Mouse (Mus musculus) embryonic facial prominence, embryonic 15.5 days (tissue): ENCODE results near the gene Dcakd. TPM values are rescaled to one million over a fixed set of nuclear protein-coding genes. Genes with fewer than 3 reads are reported as not detected.
A peak's percentile ranks its signal among the peaks of the same experiment; 100 is the strongest.
"Not testable (repeated sequence)": the region's sequence is repeated elsewhere in the genome, so short reads cannot be mapped to it uniquely, and the experiment has no call there.

Source experiments
- ATAC-seq: fragments of 200-750 bp; cut with Nextera tagmentation; 2 replicates; pipeline ENCODE4 v1.8.0; 2017; ENCODE audit warnings: low read depth, moderate TSS enrichment; ENCODE audit not compliant: insufficient number of reproducible peaks, low FRiP score, low TSS enrichment
- H3K27ac ChIP-seq: fragments of 300-500 bp; sonication (generic); replicated peaks from 2 replicates; pipeline ENCODE4 v1.5.1; 2015; ENCODE audit warnings: mild to moderate bottlenecking, inconsistent platforms
- H3K27me3 ChIP-seq: fragments of 300-500 bp; sonication (generic); 2 replicates; pipeline ENCODE4 v1.6.1; 2015; ENCODE audit warnings: inconsistent platforms
- H3K36me3 ChIP-seq: fragments of 300-500 bp; sonication (generic); 2 replicates; pipeline ENCODE4 v1.6.1; 2015; ENCODE audit warnings: mild to moderate bottlenecking, inconsistent platforms
- H3K4me1 ChIP-seq: fragments of 300-500 bp; sonication (generic); 2 replicates; pipeline ENCODE4 v1.6.1; 2015; ENCODE audit warnings: inconsistent platforms
- H3K4me2 ChIP-seq: fragments of 300-500 bp; sonication (generic); replicated peaks from 2 replicates; pipeline ENCODE4 v1.6.1; 2015; ENCODE audit warnings: mild to moderate bottlenecking, inconsistent platforms
- H3K4me3 ChIP-seq: fragments of 300-500 bp; sonication (generic); replicated peaks from 2 replicates; pipeline ENCODE4 v1.5.1; 2015; ENCODE audit warnings: mild to moderate bottlenecking, inconsistent platforms
- H3K9ac ChIP-seq: fragments of 300-500 bp; sonication (generic); 2 replicates; pipeline ENCODE4 v1.6.1; 2015; ENCODE audit warnings: inconsistent platforms
- H3K9me3 ChIP-seq: fragments of 300-500 bp; sonication (generic); replicated peaks from 2 replicates; pipeline ENCODE4 v1.6.1; 2016; ENCODE audit warnings: inconsistent platforms
- WGBS: fragments of 180-500 bp; shearing (Covaris S2); methylation state at CpG from one replicate; pipeline ENCODE4 v1.1.7; 2015; 5-methylcytosine and 5-hydroxymethylcytosine counted together
- polyA plus RNA-seq: library from polyadenylated mRNA; unstranded; fragments of >200 nt; fragmentation: Nextera tagmentation; extraction: Ambion mirVana; gene quantifications from 2 replicates; pipeline ENCODE4 v1.2.1, GENCODE M21; 2015

Dcakd gene
- polyA plus RNA-seq, 1 experiment from 2014 or later = 158 TPM

DNA sequence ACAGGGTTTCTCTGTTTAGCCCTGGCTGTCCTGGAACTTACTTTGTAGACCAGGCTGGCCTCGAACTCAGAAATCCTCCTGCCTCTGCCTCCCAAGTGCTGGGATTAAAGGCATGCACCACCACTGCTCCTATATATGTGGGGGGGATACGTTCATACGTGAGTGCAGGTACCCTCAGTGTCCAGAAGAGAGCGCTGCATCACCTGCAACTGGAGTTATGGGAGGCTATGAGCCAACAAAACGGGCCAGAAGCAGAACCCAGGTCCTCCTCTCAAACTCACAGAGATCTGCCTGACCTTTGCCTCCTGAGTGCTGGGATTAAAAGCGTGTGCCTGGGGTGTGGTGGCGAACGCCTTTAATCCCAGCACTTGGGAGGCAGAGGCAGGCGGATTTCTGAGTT, 52.2 kb downstream of the Dcakd start:
- H3K4me1 ChIP-seq = peaks cover 14% of the 10 kb centered on the region
- ATAC-seq, H3K36me3 ChIP-seq, H3K4me2 ChIP-seq, H3K9me3 ChIP-seq, H3K4me3 ChIP-seq, H3K27me3 ChIP-seq, H3K27ac ChIP-seq, H3K9ac ChIP-seq: not testable (repeated sequence)
- 83% methylated on average over 9 of the region's 9 CpGs for WGBS

DNA sequence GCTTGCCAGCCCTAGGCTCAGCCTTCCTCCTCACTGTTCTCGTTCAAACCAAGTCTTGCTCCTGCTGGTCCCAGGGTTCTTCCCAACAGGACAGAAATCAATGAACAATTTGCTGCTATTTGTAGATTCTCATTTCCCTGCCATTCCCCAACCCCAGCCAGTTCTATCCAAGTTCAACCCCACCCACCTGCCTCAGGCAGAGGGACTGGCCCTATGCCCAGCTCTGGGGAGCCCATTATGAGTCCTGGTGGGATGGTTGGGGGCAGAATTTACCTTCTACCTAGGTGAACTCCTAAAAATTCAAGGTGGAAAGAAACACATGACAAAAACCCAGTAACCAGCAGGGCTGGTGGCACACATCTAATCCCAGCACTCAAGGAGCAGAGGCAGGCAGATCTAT, 55.8 kb downstream of the Dcakd start:
- no peak overlapping the region for H3K9ac ChIP-seq
- ATAC-seq = no peak
- H3K4me1 ChIP-seq = peaks cover 14% of the 10 kb centered on the region
- no peak overlapping the region for H3K4me3 ChIP-seq
- H3K9me3 ChIP-seq = no peaks in the 10 kb centered on the region
- H3K36me3 ChIP-seq = no peaks in the 10 kb centered on the region
- no peak overlapping the region for H3K4me2 ChIP-seq
- H3K27ac ChIP-seq = no peak overlapping the region
- peaks cover 5% of the 10 kb centered on the region; the same call in 1 of the 2 replicates for H3K27me3 ChIP-seq
- WGBS = 44% methylated on average over 1 of the region's 1 CpGs

DNA sequence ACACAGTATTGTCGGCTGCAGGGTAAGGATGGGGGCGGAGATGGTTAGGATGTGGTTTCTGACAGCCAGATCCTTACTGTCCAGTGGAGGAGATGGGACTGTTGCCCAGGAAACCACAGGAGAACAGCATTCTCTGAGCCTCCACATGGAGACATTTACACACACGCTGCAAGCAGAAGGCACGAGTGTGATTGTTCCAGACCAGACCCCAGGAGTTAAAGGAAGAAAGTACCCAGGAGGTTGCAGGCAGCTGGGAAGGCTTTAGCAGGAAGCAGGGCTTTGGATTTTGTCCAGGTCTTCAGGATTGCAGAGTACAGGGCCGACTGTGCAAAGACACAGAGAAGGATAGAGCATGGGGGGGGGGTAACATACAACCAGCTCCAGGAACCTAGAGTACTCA, 56.5 kb downstream of the Dcakd start:
- 23% methylated on average over 5 of the region's 5 CpGs for WGBS
- H3K4me2 ChIP-seq = no peak overlapping the region

DNA sequence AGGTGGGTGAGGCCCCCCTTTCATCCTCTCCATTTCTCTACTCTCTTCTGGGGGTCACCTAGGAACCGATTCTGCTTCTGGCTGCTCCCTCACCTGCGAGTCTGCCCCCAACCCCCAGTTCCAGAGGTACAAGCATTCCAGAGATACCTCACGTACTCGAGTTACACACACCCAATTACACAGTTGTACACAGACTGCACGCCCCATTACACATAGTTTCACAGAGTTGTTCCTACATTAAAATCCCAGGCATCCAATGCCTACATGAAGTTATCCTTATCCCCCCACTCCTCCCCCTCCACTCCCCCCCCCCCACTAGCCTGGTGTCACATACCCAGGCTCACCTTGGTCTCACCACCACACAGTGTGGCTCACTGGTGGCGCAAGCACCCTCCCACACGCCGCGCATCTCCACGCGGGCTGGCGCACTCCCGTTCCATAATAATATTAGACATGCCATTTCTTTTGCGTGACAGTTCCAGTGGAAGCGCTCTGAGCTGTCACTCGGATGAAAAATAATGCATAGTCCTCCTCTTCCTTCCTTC, 63.5 kb downstream of the Dcakd start:
- 57% methylated on average over 16 of the region's 16 CpGs for WGBS
- Histone ChIP-seq H3K36me3 (no peaks in the 10 kb centered on the region), H3K4me1 (peaks cover 20% of the 10 kb centered on the region), H3K27me3 (0 out of 2 replicates have a peak, but pooled peaks cover 5% of the 10 kb centered on the region), H3K27ac (no peak overlapping the region), H3K4me3 (no peak overlapping the region), H3K4me2 (no peak overlapping the region), H3K9ac (no peak overlapping the region), H3K9me3 (no peaks in the 10 kb centered on the region)
- ATAC-seq = no peak; the same call in 1 of the 2 replicates

More for the DNA sequence above, 56.5 kb downstream of the Dcakd start:
- Histone ChIP-seq H3K27me3 (peaks cover 10% of the 10 kb centered on the region; the same call in 1 of the 2 replicates), H3K4me1 (peaks cover 14% of the 10 kb centered on the region), H3K27ac (no peak overlapping the region; the same call in 1 of the 2 replicates), H3K36me3 (no peaks in the 10 kb centered on the region), H3K9ac (no peak overlapping the region; the same call in 1 of the 2 replicates), H3K9me3 (no peaks in the 10 kb centered on the region), H3K4me3 (no peak overlapping the region)
- ATAC-seq = no peak

DNA sequence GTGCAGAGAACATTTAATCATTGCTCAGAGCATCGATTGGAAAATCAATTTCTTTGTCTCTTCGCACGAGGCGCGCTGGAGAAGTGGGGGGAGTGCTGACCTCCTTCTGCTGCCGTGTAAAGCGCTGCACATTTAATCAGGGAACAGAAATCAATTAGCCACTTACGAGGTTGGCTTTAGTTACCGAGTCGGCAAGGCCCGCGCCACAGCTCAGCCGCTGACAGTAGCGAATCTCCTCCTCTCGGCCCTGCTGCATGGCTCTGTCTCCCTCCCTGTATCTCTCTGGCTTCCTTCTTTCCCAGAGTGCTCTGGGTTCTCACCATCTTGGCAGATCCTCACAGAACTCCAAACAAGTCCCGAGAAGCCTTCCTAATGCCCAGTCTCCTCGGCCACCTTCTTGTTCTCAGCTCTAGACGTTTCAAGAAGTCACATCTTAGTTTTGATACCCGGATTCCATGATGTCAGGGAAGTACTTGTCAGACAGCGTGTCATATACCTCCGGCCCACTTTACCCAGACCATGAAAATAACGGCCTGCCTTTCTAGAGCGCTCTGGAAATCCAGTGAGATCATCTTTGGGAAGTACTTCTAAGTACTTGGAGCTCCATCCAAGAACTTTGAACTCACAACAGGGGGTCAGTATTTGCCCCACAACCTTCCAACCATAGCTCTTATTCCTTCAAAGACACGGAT, 64.1 kb downstream of the Dcakd start:
- no peak overlapping the region for H3K9ac ChIP-seq
- 18% methylated on average over 24 of the region's 24 CpGs for WGBS
- no peak for ATAC-seq

DNA sequence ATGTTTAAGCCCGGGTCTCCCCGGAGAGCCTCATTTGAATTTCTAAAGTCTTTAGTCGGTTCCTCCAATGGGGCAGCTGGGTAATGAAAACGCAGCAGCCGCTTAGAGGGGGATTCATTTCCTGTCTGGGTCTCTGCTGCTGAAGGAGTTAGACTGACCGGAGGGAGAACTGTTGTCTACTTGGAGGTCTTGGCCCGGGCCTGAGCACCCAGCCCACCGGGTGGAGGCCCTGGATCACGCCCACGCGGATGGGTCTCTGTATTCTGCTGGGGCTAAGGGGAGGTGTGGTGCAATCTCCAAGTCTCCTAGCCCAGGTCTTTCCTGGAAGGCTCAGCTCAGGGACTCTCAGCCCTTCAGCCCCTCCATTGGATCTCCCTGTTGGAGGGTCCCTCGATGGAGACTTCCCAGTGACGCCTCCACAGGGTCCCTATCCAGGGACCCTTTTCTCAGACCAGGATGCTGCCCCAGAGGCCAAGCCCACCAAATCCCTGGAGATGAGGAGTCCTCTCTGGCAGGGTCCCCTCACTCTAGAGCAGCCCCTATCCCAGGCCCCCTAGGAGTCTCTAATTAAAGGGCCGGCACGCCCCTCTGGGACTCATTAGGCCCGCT, 64.8 kb downstream of the Dcakd start:
- WGBS = 11% methylated on average over 16 of the region's 16 CpGs
- 0 out of 2 replicates have a peak, but pooled peaks cover 5% of the 10 kb centered on the region for H3K27me3 ChIP-seq
- ATAC-seq = no peak; the same call in 1 of the 2 replicates
- no peak overlapping the region for H3K27ac ChIP-seq
- H3K9me3 ChIP-seq = no peaks in the 10 kb centered on the region
- peak overlapping the region; percentile 29 for H3K4me2 ChIP-seq
- H3K4me1 ChIP-seq = peaks cover 20% of the 10 kb centered on the region
- peak overlapping the region; percentile 3; the same call in 1 of the 2 replicates for H3K4me3 ChIP-seq
- no peak overlapping the region for H3K9ac ChIP-seq
- no peaks in the 10 kb centered on the region for H3K36me3 ChIP-seq

More for the DNA sequence above, 64.1 kb downstream of the Dcakd start:
- Histone ChIP-seq H3K27me3 (0 out of 2 replicates have a peak, but pooled peaks cover 5% of the 10 kb centered on the region), H3K9me3 (no peaks in the 10 kb centered on the region), H3K27ac (no peak overlapping the region), H3K4me3 (peak overlapping the region; percentile 3; the same call in 1 of the 2 replicates), H3K4me2 (peak overlapping the region; percentile 29), H3K36me3 (no peaks in the 10 kb centered on the region), H3K4me1 (peaks cover 20% of the 10 kb centered on the region)

DNA sequence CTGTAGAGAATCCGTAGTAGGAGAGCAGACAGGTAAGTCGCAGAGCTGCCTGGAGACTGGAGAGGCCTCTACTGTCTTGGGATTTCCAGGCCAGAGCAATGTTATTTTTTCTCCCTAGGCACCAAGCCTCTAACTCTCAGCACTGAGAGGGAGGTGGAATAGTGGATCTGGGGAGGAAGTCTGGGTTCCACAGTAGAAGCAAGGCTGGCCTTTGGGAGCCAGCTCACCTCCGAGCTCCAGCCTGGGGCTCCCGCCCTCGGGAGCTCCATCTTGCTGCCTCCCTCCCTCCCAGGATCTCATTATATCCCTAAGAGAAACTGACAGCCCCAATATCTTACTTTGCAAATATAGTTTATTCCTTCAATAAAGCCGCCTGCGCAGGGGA, 65.3 kb downstream of the Dcakd start:
- H3K4me2 ChIP-seq = peak overlapping the region; percentile 29; the same call in 1 of the 2 replicates
- WGBS = 41% methylated on average over 7 of the region's 7 CpGs
- no peak for ATAC-seq
- no peak overlapping the region for H3K9ac ChIP-seq
- peaks cover 20% of the 10 kb centered on the region for H3K4me1 ChIP-seq
- 0 out of 2 replicates have a peak, but pooled peaks cover 5% of the 10 kb centered on the region for H3K27me3 ChIP-seq
- H3K9me3 ChIP-seq = no peaks in the 10 kb centered on the region
- H3K27ac ChIP-seq = no peak overlapping the region
- H3K4me3 ChIP-seq = no peak overlapping the region
- no peaks in the 10 kb centered on the region for H3K36me3 ChIP-seq

DNA sequence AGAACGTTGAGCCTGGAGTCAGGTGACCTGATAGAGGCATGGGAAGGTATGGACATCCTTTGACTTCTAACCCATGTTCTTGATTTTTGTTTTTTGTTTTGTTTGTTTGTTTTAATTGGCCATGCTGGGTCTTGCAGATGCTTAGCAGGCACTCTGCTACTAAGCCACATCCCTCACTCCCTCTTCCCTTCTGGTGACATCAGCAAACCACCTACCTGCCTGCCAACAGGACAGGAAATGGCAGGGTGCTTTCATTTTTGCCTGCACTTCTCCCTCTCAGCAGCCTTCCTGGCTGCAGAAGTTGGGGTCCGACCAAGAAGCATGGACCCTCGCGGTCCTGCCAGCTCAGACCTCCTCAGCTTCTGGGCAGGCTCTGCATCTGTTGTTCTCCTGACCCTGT, 67.1 kb downstream of the Dcakd start:
- ATAC-seq = no peak
- Histone ChIP-seq H3K4me3 (no peak overlapping the region), H3K4me1 (peaks cover 35% of the 10 kb centered on the region), H3K27me3 (no peaks in the 10 kb centered on the region), H3K4me2 (no peak overlapping the region), H3K9ac (no peak overlapping the region), H3K9me3 (no peaks in the 10 kb centered on the region), H3K36me3 (no peaks in the 10 kb centered on the region), H3K27ac (no peak overlapping the region)
- 92% methylated on average over 4 of the region's 4 CpGs for WGBS

DNA sequence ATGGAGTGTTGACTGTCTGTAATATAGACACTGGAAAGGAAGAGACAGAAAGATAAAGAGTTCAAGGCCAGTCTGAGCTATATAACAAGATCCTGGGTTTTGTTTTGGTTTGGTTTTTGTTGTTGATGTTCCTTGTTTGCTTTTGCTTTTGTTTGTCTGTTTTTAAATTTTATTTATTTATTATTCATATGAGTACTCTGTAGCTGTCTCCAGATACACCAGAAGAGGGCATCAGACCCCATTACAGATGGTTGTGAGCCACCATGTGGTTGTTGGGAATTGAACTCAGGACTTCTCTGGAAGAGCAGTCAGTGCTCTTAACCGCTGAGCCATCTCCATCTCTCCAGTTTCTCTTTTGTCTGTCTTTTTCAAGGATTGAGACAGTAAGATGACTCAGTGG, 69.3 kb downstream of the Dcakd start:
- H3K9me3 ChIP-seq = no peaks in the 10 kb centered on the region
- no peaks in the 10 kb centered on the region for H3K27me3 ChIP-seq
- H3K9ac ChIP-seq = no peak overlapping the region
- H3K36me3 ChIP-seq = no peaks in the 10 kb centered on the region
- H3K27ac ChIP-seq = no peak overlapping the region
- no peak overlapping the region for H3K4me2 ChIP-seq
- no peak overlapping the region for H3K4me3 ChIP-seq
- H3K4me1 ChIP-seq = peaks cover 39% of the 10 kb centered on the region
- 91% methylated on average over 1 of the region's 1 CpGs for WGBS
- ATAC-seq = no peak

DNA sequence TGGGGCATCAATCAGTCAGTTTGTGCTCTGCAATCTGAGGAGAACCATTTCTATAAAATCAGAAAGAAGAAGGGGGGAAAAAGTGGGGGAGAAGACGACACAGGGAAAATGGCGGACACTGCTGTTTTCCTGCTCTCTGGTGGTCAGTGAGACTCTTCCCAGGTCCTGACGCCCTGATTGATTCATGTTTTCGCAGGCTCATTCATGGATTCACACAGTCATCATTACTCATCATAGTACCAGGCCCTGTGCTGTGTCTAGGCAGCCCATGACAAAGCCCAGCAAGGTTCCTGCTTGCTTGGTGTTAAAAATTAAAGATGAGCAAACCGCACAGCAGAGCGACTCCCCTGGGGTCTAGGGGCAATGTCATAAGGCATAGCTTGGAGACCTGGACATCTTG, 69.7 kb downstream of the Dcakd start:
- Histone ChIP-seq H3K4me3 (no peak overlapping the region), H3K9ac (no peak overlapping the region), H3K9me3 (no peaks in the 10 kb centered on the region), H3K36me3 (no peaks in the 10 kb centered on the region), H3K27ac (no peak overlapping the region), H3K4me1 (peaks cover 35% of the 10 kb centered on the region), H3K4me2 (no peak overlapping the region), H3K27me3 (no peaks in the 10 kb centered on the region)
- no peak for ATAC-seq
- WGBS = 83% methylated on average over 6 of the region's 6 CpGs

DNA sequence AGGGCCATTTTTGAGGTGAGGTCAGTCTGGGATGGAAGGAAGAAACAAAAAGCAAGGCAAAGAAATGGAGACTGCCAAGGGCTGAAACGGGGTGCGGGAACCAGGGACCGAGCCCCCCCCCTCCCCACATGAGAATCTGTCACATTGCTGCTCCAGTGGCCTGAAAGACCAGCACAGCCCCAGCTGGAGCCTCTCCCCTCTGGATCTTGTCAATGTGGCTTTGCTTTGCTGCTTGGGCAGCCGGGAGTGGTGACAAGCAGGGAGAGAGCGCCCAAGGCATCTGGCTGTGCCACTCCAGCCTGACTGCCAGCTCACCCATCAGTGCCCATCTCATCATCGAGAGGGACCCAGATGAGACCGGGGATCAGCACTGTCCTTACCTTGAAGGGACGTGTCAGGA, 70.4 kb downstream of the Dcakd start:
- no peaks in the 10 kb centered on the region for H3K9me3 ChIP-seq
- no peak overlapping the region for H3K4me2 ChIP-seq
- peak overlapping the region; percentile 34; the same call in 1 of the 2 replicates for H3K27ac ChIP-seq
- peaks cover 27% of the 10 kb centered on the region for H3K4me1 ChIP-seq
- H3K9ac ChIP-seq = no peak overlapping the region
- no peaks in the 10 kb centered on the region for H3K36me3 ChIP-seq
- WGBS = 74% methylated on average over 8 of the region's 8 CpGs
- no peaks in the 10 kb centered on the region for H3K27me3 ChIP-seq
- no peak for ATAC-seq
- H3K4me3 ChIP-seq = no peak overlapping the region
